Mouse (Mus musculus) intestine, embryonic 16.5 days (tissue): ENCODE measurements around the gene Sccpdh. TPM values are rescaled to one million over a fixed set of nuclear protein-coding genes. Genes with fewer than 3 reads are reported as not detected.
A peak's percentile ranks its signal among the peaks of the same experiment; 100 is the strongest.

Experiments used
- ATAC-seq: fragments of 200-750 bp; cut with Nextera tagmentation; 2 replicates; pipeline ENCODE4 v1.8.0; 2017; ENCODE audit warnings: moderate TSS enrichment, moderate library complexity
- H3K27ac ChIP-seq: fragments of 300-500 bp; sonication (generic); 2 replicates; pipeline ENCODE4 v1.5.1; 2014; ENCODE audit warnings: mild to moderate bottlenecking, low read length
- H3K27me3 ChIP-seq: fragments of 300-500 bp; sonication (generic); replicated peaks from 2 replicates; pipeline ENCODE4 v1.6.1; 2014; ENCODE audit warnings: low read length, control low read depth, mixed read lengths; ENCODE audit not compliant: control insufficient read depth, insufficient read depth
- H3K36me3 ChIP-seq: fragments of 300-500 bp; sonication (generic); 2 replicates; pipeline ENCODE4 v1.6.1; 2014; ENCODE audit warnings: low read length, control low read depth; ENCODE audit not compliant: control insufficient read depth, insufficient read depth
- H3K4me1 ChIP-seq: fragments of 300-500 bp; sonication (generic); 2 replicates; pipeline ENCODE4 v1.6.1; 2014; ENCODE audit warnings: low read length, control low read depth, mixed read lengths; ENCODE audit not compliant: control insufficient read depth, insufficient read depth
- H3K4me2 ChIP-seq: fragments of 300-500 bp; sonication (generic); 2 replicates; pipeline ENCODE4 v1.6.1; 2014; ENCODE audit warnings: low read depth, low read length, control low read depth
- H3K4me3 ChIP-seq: fragments of 300-500 bp; sonication (generic); 2 replicates; pipeline ENCODE4 v1.5.1; 2014; ENCODE audit warnings: mild to moderate bottlenecking, low read length
- H3K9ac ChIP-seq: fragments of 300-500 bp; sonication (generic); 2 replicates; pipeline ENCODE4 v1.6.1; 2014; ENCODE audit warnings: low read depth, low read length
- H3K9me3 ChIP-seq: fragments of 300-500 bp; sonication (generic); 2 replicates; pipeline ENCODE4 v1.6.1; 2016; ENCODE audit warnings: low read length, control low read depth; ENCODE audit not compliant: control insufficient read depth
- WGBS: fragments of 180-500 bp; shearing (Covaris S2); extraction: QIAGEN DNeasy Blood & Tissue Kit; methylation state at CpG from one replicate; pipeline ENCODE4 v1.1.7; 2014; 5-methylcytosine and 5-hydroxymethylcytosine counted together
- polyA plus RNA-seq: library from polyadenylated mRNA; unstranded; fragments of >200 nt; fragmentation: Nextera tagmentation; extraction: Ambion mirVana; gene quantifications from 2 replicates; pipeline ENCODE4 v1.2.1, GENCODE M21; 2015

Sccpdh gene
- polyA plus RNA-seq, 1 experiment from 2014 or later, result 49.8 TPM

DNA sequence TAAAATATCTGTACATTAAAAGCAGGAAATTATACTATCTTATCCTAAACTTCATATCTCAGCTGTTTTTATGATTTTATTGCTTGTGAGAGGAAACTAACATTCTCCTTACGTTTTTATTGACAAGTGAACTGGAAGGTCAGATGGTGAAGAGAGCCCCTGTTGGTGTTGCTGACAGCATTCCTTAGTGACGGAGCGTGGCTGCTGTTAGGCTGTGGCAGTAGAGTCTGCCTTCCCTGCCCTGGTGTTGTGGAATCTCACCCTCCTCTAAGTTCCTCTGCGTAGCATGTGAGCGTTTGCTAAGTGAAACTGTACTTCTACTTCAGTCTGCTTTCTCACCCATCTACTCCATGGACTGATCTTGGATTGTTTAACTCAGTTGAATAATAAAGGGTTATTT, 18.8 kb downstream of the Sccpdh start:
- Histone ChIP-seq H3K27ac (no peak overlapping the region), H3K27me3 (no peaks in the 10 kb centered on the region), H3K4me3 (no peak overlapping the region), H3K36me3 (no peaks in the 10 kb centered on the region), H3K9ac (no peak overlapping the region), H3K4me2 (no peak overlapping the region), H3K4me1 (no peaks in the 10 kb centered on the region), H3K9me3 (no peaks in the 10 kb centered on the region)
- WGBS, result 58% methylated on average over 5 of the region's 5 CpGs
- peak; percentile 88 for ATAC-seq

DNA sequence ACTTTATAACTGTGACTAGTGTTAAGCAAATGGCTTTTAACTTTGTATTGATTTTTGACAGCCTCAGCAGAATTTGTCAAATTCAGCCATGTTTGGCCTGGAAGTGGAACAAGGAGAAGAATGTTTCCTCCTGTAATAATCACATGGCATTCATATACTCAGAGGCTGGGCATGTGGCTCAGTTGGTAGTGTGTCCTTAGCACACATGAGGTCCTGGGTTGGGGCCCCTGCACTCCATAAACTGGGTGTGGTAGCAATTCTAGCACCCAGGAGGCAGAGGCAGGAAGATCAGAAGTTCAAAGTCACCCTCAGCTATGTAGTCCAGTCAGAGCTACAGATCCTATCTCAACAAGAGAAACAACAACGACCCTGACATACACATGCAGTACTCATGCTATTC, 19.3 kb downstream of the Sccpdh start:
- Histone ChIP-seq H3K36me3 (no peaks in the 10 kb centered on the region), H3K4me2 (no peak overlapping the region), H3K4me3 (no peak overlapping the region), H3K9ac (no peak overlapping the region), H3K9me3 (no peaks in the 10 kb centered on the region), H3K27me3 (no peaks in the 10 kb centered on the region), H3K4me1 (no peaks in the 10 kb centered on the region), H3K27ac (no peak overlapping the region)
- whole genome bisulfite sequencing, result 82% methylated on average over 1 of the region's 1 CpGs
- ATAC-seq, result peak; percentile 69

DNA sequence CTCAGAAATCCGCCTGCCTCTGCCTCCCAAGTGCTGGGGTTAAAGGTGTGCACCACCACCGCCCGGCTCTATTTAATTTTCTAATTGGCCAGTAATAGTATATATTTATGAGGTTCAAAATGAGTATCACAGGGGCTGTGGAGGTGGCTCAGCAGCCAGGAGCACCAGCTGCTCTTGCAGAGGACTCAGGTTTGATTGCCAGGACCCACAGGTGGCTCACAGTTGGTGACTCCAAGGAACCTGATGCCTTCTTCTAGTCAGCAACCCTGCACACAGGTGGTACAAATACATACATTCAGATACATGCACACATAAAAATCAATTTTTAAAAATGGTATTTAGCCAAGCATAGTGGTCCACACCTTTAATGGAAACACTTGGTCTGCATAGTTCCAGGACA, 20.0 kb downstream of the Sccpdh start:
- H3K27me3 ChIP-seq, result no peaks in the 10 kb centered on the region
- 94% methylated on average over 3 of the region's 3 CpGs for WGBS
- H3K36me3 ChIP-seq, result no peaks in the 10 kb centered on the region
- no peaks in the 10 kb centered on the region for H3K4me1 ChIP-seq
- no peak overlapping the region for H3K4me2 ChIP-seq
- H3K27ac ChIP-seq, result no peak overlapping the region
- ATAC-seq, result no peak
- H3K4me3 ChIP-seq, result no peak overlapping the region
- H3K9ac ChIP-seq, result no peak overlapping the region
- H3K9me3 ChIP-seq, result no peaks in the 10 kb centered on the region

DNA sequence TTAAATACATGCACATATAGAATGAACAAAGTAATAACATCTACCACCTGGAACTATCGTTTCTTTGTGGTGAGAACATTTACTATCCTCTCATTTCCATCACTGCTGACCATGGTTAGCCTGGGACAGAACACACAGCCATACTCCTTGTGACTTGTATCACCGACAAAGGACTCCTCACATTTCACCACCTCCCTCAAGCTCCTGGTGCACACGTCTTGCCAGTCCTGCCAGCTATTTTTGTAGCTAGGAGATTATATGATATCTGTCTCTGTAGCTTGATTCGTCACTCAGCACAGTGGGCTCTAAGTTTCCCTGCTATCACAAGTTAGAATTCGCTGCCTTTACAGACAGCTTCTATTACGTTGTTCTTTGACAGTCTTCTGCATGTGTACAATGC, 20.4 kb downstream of the Sccpdh start:
- Histone ChIP-seq H3K27me3 (no peaks in the 10 kb centered on the region), H3K4me2 (no peak overlapping the region), H3K4me3 (no peak overlapping the region), H3K9me3 (no peaks in the 10 kb centered on the region), H3K36me3 (no peaks in the 10 kb centered on the region), H3K27ac (no peak overlapping the region), H3K9ac (no peak overlapping the region), H3K4me1 (no peaks in the 10 kb centered on the region)
- 89% methylated on average over 6 of the region's 6 CpGs for WGBS
- ATAC-seq, result no peak

DNA sequence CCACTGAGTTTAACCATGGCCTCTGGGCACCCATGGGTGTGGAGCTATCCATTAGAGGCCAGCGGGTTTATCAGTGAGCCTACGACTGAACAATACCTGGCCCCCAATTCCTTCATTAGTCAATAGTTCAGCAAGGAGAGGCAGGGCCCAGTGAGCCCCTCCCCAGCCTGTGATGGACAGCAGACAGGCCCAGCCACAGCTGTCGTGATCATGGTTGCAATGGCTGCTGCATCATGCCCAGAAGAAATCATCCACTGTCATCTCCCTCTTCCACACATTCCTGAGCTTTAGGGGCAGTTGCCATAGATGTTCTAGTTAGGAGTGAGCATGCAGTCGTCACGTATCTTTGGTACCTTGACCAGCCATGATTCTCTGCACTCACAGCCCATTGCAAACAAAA, 20.9 kb downstream of the Sccpdh start:
- H3K27me3 ChIP-seq, result no peaks in the 10 kb centered on the region
- no peaks in the 10 kb centered on the region for H3K4me1 ChIP-seq
- no peak overlapping the region for H3K27ac ChIP-seq
- H3K9me3 ChIP-seq, result no peaks in the 10 kb centered on the region
- ATAC-seq, result no peak
- no peak overlapping the region for H3K4me3 ChIP-seq
- H3K36me3 ChIP-seq, result no peaks in the 10 kb centered on the region
- no peak overlapping the region for H3K9ac ChIP-seq
- H3K4me2 ChIP-seq, result no peak overlapping the region
- WGBS, result 74% methylated on average over 5 of the region's 5 CpGs

DNA sequence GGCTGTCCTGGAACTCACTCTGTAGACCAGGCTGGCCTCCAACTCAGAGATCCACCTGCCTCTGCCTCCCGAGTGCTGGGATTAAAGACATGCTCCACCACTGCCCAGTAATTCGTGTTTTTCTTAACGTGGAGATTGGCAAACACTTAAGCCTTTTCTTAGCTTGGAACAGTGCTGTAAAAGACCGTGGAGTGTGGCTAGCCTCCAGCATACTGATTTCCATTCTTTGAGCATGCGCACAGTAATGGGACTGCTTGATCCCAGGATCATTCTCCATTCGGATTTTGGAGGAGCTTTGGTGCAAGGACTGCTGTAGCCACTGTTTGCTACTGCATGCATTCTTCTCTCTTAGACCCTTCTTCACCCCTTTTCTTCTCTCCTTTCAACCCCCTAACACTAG, 21.5 kb downstream of the Sccpdh start:
- Histone ChIP-seq H3K36me3 (no peaks in the 10 kb centered on the region), H3K9me3 (no peaks in the 10 kb centered on the region), H3K27ac (no peak overlapping the region), H3K27me3 (no peaks in the 10 kb centered on the region), H3K4me2 (no peak overlapping the region), H3K4me3 (no peak overlapping the region), H3K4me1 (no peaks in the 10 kb centered on the region), H3K9ac (no peak overlapping the region)
- WGBS, result 73% methylated on average over 6 of the region's 6 CpGs
- no peak for ATAC-seq

DNA sequence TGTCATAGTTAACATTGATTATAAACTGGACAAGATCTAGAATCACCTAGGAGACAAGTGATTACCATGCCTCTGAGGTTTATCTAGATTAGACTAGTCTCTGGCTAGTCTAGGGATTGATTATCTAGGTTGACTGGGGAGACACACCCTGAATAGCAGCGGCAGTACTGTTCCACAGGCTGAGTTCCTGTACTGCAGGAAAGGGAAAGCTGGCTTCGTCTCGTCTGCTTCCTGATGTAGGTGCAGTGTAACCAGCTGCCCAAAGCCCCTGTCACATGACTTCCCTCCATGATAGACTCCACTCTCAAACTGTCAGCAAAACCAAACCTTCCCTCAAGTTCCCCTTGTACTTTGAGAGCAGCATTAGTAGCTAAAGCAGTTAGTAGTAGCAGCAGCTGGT, 36.1 kb downstream of the Sccpdh start:
- no peak for ATAC-seq
- H3K9ac ChIP-seq, result no peak overlapping the region

DNA sequence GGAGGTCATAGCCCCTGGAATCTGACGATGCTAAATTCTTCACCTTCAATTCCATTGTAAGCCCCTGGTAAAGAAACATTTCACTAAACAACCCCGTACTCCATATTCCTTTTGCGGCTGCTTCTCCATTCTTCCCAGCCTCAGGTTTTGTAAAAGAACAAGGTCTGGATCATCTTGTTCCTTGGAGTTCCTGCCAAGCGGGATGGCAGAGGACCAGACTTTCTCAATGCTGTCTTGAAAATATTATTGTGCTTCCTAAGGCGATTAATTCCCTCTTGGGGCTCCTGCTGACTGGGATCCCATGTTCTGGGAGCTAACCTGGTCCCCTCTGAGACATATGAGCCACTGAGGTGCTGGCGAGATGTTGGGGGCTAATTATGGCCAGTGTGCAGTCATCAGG, 37.1 kb downstream of the Sccpdh start:
- no peak overlapping the region for H3K4me3 ChIP-seq
- no peak overlapping the region for H3K27ac ChIP-seq
- 0 out of 2 replicates have a peak, but pooled peaks cover 2% of the 10 kb centered on the region for H3K27me3 ChIP-seq
- H3K4me2 ChIP-seq, result no peak overlapping the region
- ATAC-seq, result no peak
- H3K9ac ChIP-seq, result no peak overlapping the region
- H3K36me3 ChIP-seq, result no peaks in the 10 kb centered on the region
- WGBS, result 88% methylated on average over 6 of the region's 6 CpGs
- H3K4me1 ChIP-seq, result no peaks in the 10 kb centered on the region
- no peaks in the 10 kb centered on the region for H3K9me3 ChIP-seq

More for the DNA sequence above, 36.1 kb downstream of the Sccpdh start:
- H3K4me2 ChIP-seq, result no peak overlapping the region
- no peaks in the 10 kb centered on the region for H3K9me3 ChIP-seq
- 40% methylated on average over 3 of the region's 3 CpGs for WGBS
- H3K4me1 ChIP-seq, result no peaks in the 10 kb centered on the region
- 0 out of 2 replicates have a peak, but pooled peaks cover 2% of the 10 kb centered on the region for H3K27me3 ChIP-seq
- H3K4me3 ChIP-seq, result no peak overlapping the region
- H3K27ac ChIP-seq, result no peak overlapping the region
- no peaks in the 10 kb centered on the region for H3K36me3 ChIP-seq

DNA sequence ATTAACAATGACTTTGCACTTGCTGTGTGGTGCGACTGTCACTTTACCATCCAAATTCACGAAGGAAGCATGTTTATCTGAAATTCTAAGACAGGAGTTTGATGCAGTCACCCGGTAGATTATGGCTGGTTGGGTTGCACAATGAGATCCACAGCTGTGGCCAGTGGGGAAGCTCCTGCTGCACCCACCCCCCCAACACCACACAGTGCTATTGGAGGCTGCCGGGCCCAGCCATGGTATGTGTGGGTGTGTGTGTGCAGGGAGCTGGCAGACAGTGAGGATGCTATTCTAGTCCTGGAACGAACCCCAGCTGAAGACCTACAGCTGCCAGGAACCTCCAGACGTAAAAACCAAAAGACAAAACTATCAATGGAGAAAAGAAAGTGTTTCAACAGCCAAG, 41.4 kb downstream of the Sccpdh start:
- H3K27ac ChIP-seq, result no peak overlapping the region
- no peaks in the 10 kb centered on the region for H3K4me1 ChIP-seq
- ATAC-seq, result no peak
- no peaks in the 10 kb centered on the region for H3K9me3 ChIP-seq
- no peak overlapping the region for H3K4me3 ChIP-seq
- no peaks in the 10 kb centered on the region for H3K27me3 ChIP-seq
- WGBS, result 67% methylated on average over 6 of the region's 6 CpGs
- H3K36me3 ChIP-seq, result no peaks in the 10 kb centered on the region
- no peak overlapping the region for H3K9ac ChIP-seq
- H3K4me2 ChIP-seq, result no peak overlapping the region

DNA sequence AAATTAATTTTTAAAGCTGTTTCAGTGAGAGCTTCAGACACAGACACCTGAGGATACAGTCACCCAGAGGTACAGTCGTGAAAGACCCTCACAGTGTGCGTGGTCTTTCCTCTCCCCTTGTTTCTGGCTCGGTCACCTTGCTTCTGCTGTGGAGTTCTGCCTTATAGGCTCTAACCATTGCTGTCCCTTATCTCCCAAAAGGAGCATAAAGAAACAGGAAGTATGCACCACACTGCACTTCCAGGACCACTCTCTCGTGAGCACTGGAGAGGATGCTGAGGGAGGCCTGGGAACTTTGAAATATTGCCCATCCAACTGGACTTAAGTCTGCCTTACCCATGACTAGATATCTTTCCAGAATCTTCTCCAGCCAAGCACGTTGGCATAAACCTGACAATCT, 42.7 kb downstream of the Sccpdh start:
- 84% methylated on average over 5 of the region's 5 CpGs for WGBS
- H3K36me3 ChIP-seq, result no peaks in the 10 kb centered on the region
- no peaks in the 10 kb centered on the region for H3K9me3 ChIP-seq
- ATAC-seq, result no peak
- no peaks in the 10 kb centered on the region for H3K27me3 ChIP-seq
- no peak overlapping the region for H3K4me2 ChIP-seq
- no peak overlapping the region for H3K27ac ChIP-seq
- no peak overlapping the region for H3K9ac ChIP-seq
- H3K4me1 ChIP-seq, result no peaks in the 10 kb centered on the region
- H3K4me3 ChIP-seq, result no peak overlapping the region
